Mouse (Mus musculus) brain, embryonic 14.5 days (tissue): ENCODE data around the gene Cenpm. TPM values are rescaled to one million over a fixed set of nuclear protein-coding genes. Genes with fewer than 3 reads are reported as not detected.
A peak's percentile ranks its signal among the peaks of the same experiment; 100 is the strongest.
"Not testable (repeated sequence)": the region's sequence is repeated elsewhere in the genome, so short reads cannot be mapped to it uniquely, and the experiment has no call there.

Experiments used
- DNase-seq: peaks from one replicate; pipeline ENCODE4 v3.0.0-alpha.2; 2011; ENCODE audit warnings: low read depth
- CTCF ChIP-seq: fragments of 200-500 bp; IDR thresholded peaks from 2 replicates; pipeline ENCODE4 v1.5.1; 2012; ENCODE audit warnings: inconsistent platforms, mild to moderate bottlenecking, moderate library complexity, borderline replicate concordance; ENCODE audit not compliant: insufficient read depth, insufficient read length; ENCODE audit errors: extremely low read depth
- POLR2A ChIP-seq: fragments of 200-500 bp; IDR thresholded peaks from 2 replicates; pipeline ENCODE4 v1.6.1; 2012; ENCODE audit warnings: mild to moderate bottlenecking, inconsistent platforms, borderline replicate concordance; ENCODE audit not compliant: poor library complexity, insufficient read depth, insufficient read length, severe bottlenecking; ENCODE audit errors: extremely low read depth
- polyA plus RNA-seq: library from polyadenylated mRNA; depleted of rRNA; stranded (reverse); fragments of >200 nt; gene quantifications from 2 replicates; pipeline ENCODE4 v1.2.3, GENCODE M21; 2012

Gene Cenpm
- polyA plus RNA-seq, 1 experiment, result 16.5 TPM

- peak; percentile 34 for DNase-seq
- no peak for TF ChIP-seq CTCF
- TF ChIP-seq POLR2A, result no peak
Observed at GRCm38 (mm10) chr15:82268783-82269182, 24.2 kb upstream of the Cenpm start.

GRCm38 (mm10) chr15:82268185-82268584, 23.6 kb upstream of the Cenpm start:
- DNase-seq, result peak; percentile 85
- no peak for TF ChIP-seq CTCF
- TF ChIP-seq POLR2A, result no peak

- TF ChIP-seq POLR2A (no peak), CTCF (peak; percentile 94)
- DNase-seq, result peak; percentile 73
Observed at GRCm38 (mm10) chr15:82266356-82266755, 21.8 kb upstream of the Cenpm start.

GRCm38 (mm10) chr15:82259510-82259909, 15.0 kb upstream of the Cenpm start:
- TF ChIP-seq CTCF, result peak; percentile 94
- TF ChIP-seq POLR2A, result no peak
- DNase-seq, result peak; percentile 69

GRCm38 (mm10) chr15:82255944-82256383, 11.4 kb upstream of the Cenpm start:
- peak; percentile 97 for DNase-seq
- TF ChIP-seq CTCF (peak; percentile 28; the same call in 1 of the 2 replicates), POLR2A (peak; percentile 11; the same call in 1 of the 2 replicates)

GRCm38 (mm10) chr15:82255248-82255647, 10.7 kb upstream of the Cenpm start:
- TF ChIP-seq POLR2A (no peak), CTCF (peak; percentile 53; the same call in 1 of the 2 replicates)
- peak; percentile 48 for DNase-seq

- TF ChIP-seq CTCF (no peak), POLR2A (no peak)
- DNase-seq, result no peak
Observed at GRCm38 (mm10) chr15:82252097-82252496, 7.5 kb upstream of the Cenpm start, which contains the start of gene 1500009C09Rik. Gene 1500009C09Rik (plus strand): TSS chr15:82252397.

- TF ChIP-seq CTCF (no peak; the same call in 1 of the 2 replicates), POLR2A (no peak)
- no peak for DNase-seq
Observed at GRCm38 (mm10) chr15:82251579-82251978, 7.0 kb upstream of the Cenpm start.

- DNase-seq, result no peak
- no peak for TF ChIP-seq POLR2A
- no peak for TF ChIP-seq CTCF
Observed at GRCm38 (mm10) chr15:82247131-82247776, 2.7 kb upstream of the Cenpm start.

GRCm38 (mm10) chr15:82244805-82245161, 235 bp upstream of the Cenpm start:
- DNase-seq, result not testable (repeated sequence)

GRCm38 (mm10) chr15:82243742-82244114, 820 bp downstream of the Cenpm start:
- TF ChIP-seq POLR2A (no peak), CTCF (no peak)
- DNase-seq, result no peak

GRCm38 (mm10) chr15:82243311-82243710, 1.2 kb downstream of the Cenpm start:
- no peak for DNase-seq
- TF ChIP-seq POLR2A, result no peak

GRCm38 (mm10) chr15:82236565-82236964, 8.0 kb downstream of the Cenpm start:
- DNase-seq, result peak; percentile 83

GRCm38 (mm10) chr15:82235661-82236060, 8.9 kb downstream of the Cenpm start:
- DNase-seq, result no peak
- no peak for TF ChIP-seq CTCF
- TF ChIP-seq POLR2A, result no peak

More at GRCm38 (mm10) chr15:82236565-82236964, 8.0 kb downstream of the Cenpm start:
- TF ChIP-seq POLR2A (no peak), CTCF (peak; percentile 99)

- TF ChIP-seq POLR2A, result no peak
- no peak for TF ChIP-seq CTCF
- no peak for DNase-seq
Observed at GRCm38 (mm10) chr15:82232651-82233050, 11.9 kb downstream of the Cenpm start.
